ENCODE assay signal across 18 mouse cellular contexts in genomic region chr3:66652139-66652846, GRCm38 (mm10).
DNase-seq lines count a peak whose midpoint lies in the region; ATAC-seq and TF ChIP-seq lines count a peak whose summit lies in the region.
"Had no signal": no experiment of that assay in that cellular context is flagged by ENCODE, and none has a peak within 500 bp of the region (broad histone marks: within the 10 kb centered on the region; RNA-seq: fewer than 3 reads in every experiment).

No protein-coding gene starts in this region.

- H3K9ac ChIP-seq in kidney, embryonic 15.5 days = no peak overlapping the region
- no peak overlapping the region for H3K9ac ChIP-seq in midbrain, postnatal 0 days (replicated peaks; ENCODE audit: low read length, poor library complexity, severe bottlenecking)
- H3K9ac ChIP-seq: embryonic facial prominence, embryonic 12.5 days; heart, embryonic 15.5 days; hindbrain, embryonic 15.5 days; midbrain, embryonic 13.5 days had no signal

- peaks cover 49% of the 10 kb centered on the region for H3K4me1 ChIP-seq in megakaryocyte, embryonic 14.5 days
- peaks cover 3% of the 10 kb centered on the region; the same call in 1 of the 2 replicates for H3K4me1 ChIP-seq in kidney, embryonic 15.5 days
- H3K4me1 ChIP-seq in midbrain, postnatal 0 days (ENCODE audit: insufficient read depth, low read length) = no peaks in the 10 kb centered on the region
- H3K4me1 ChIP-seq: embryonic facial prominence, embryonic 12.5 days; hindbrain, embryonic 15.5 days had no signal

- DNase-seq in NIH3T3 (ENCODE audit: low read depth) (peak; percentile 25), liver (peak; percentile 22)
- DNase-seq in midbrain, postnatal 0 days (ENCODE audit: low spot score) = no peak
- no peak for DNase-seq in frontal cortex, postnatal 10 days (ENCODE audit: low spot score in 2 of 2)
- DNase-seq: adrenal gland, adult 8-10 months; cerebellum, adult 11-12 months; gastrocnemius, postnatal 25 days; lung, postnatal 36 days; retina, postnatal 1 day had no signal

- peaks cover 9% of the 10 kb centered on the region for H3K9me3 ChIP-seq in megakaryocyte, embryonic 14.5 days
- no peaks in the 10 kb centered on the region for H3K9me3 ChIP-seq in kidney, embryonic 15.5 days (replicated peaks)
- no peaks in the 10 kb centered on the region for H3K9me3 ChIP-seq in midbrain, postnatal 0 days (ENCODE audit: low read length)
- H3K9me3 ChIP-seq: embryonic facial prominence, embryonic 12.5 days; heart, embryonic 15.5 days; hindbrain, embryonic 15.5 days; midbrain, embryonic 13.5 days had no signal

- no peak for ATAC-seq in megakaryocyte, adult 5-6 weeks (ENCODE audit: poor library complexity, severe bottlenecking)
- ATAC-seq in megakaryocyte progenitor cell, adult 5-6 weeks (replicated peaks; ENCODE audit: poor library complexity) = peak; percentile 38
- ATAC-seq in kidney, embryonic 15.5 days (replicated peaks; ENCODE audit: low FRiP score) = no peak
- no peak for ATAC-seq in midbrain, postnatal 0 days (ENCODE audit: low FRiP score)
- ATAC-seq: intestine, embryonic 16.5 days; midbrain, embryonic 13.5 days had no signal

- peaks cover 13% of the 10 kb centered on the region for H3K27me3 ChIP-seq in megakaryocyte, embryonic 14.5 days (replicated peaks)
- no peaks in the 10 kb centered on the region for H3K27me3 ChIP-seq in kidney, embryonic 15.5 days
- no peaks in the 10 kb centered on the region for H3K27me3 ChIP-seq in midbrain, postnatal 0 days (ENCODE audit: insufficient read depth, low read length)
- H3K27me3 ChIP-seq: embryonic facial prominence, embryonic 12.5 days; heart, embryonic 15.5 days; hindbrain, embryonic 15.5 days; midbrain, embryonic 13.5 days had no signal

- WGBS in kidney, embryonic 15.5 days = 91% methylated on average over 7 of the region's 7 CpGs
- 96% methylated on average over 7 of the region's 7 CpGs for WGBS in midbrain, postnatal 0 days

- no peak overlapping the region for H3K4me2 ChIP-seq in kidney, embryonic 15.5 days
- H3K4me2 ChIP-seq in midbrain, postnatal 0 days (ENCODE audit: low read depth, low read length, poor library complexity, severe bottlenecking) = no peak overlapping the region
- H3K4me2 ChIP-seq: embryonic facial prominence, embryonic 12.5 days; heart, embryonic 15.5 days; hindbrain, embryonic 15.5 days; midbrain, embryonic 13.5 days had no signal

- H3K36me3 ChIP-seq in megakaryocyte, embryonic 14.5 days (replicated peaks; ENCODE audit: low read length) = no peaks in the 10 kb centered on the region
- no peaks in the 10 kb centered on the region for H3K36me3 ChIP-seq in kidney, embryonic 15.5 days
- H3K36me3 ChIP-seq in midbrain, postnatal 0 days (ENCODE audit: insufficient read depth, low read length) = no peaks in the 10 kb centered on the region
- H3K36me3 ChIP-seq: embryonic facial prominence, embryonic 12.5 days; heart, embryonic 15.5 days; hindbrain, embryonic 15.5 days; midbrain, embryonic 13.5 days had no signal

- peak overlapping the region; percentile 79 for H3K4me3 ChIP-seq in megakaryocyte, embryonic 14.5 days (replicated peaks)
- no peak overlapping the region for H3K4me3 ChIP-seq in kidney, embryonic 15.5 days (replicated peaks)
- no peak overlapping the region for H3K4me3 ChIP-seq in midbrain, postnatal 0 days (ENCODE audit: low read depth, low read length)
- H3K4me3 ChIP-seq: embryonic facial prominence, embryonic 12.5 days; heart, embryonic 15.5 days; hindbrain, embryonic 15.5 days; midbrain, embryonic 13.5 days had no signal

- no peak overlapping the region for H3K27ac ChIP-seq in kidney, embryonic 15.5 days
- no peak overlapping the region for H3K27ac ChIP-seq in midbrain, postnatal 0 days (ENCODE audit: low read depth, low read length)
- H3K27ac ChIP-seq: embryonic facial prominence, embryonic 12.5 days; heart, embryonic 15.5 days; hindbrain, embryonic 15.5 days; midbrain, embryonic 13.5 days had no signal

- TF ChIP-seq CTCF in midbrain, postnatal 0 days (IDR thresholded peaks at IDR 0.05) = no peak

Comparison
In these comparisons a context has a peak if more than half of its experiments do, and no peak if none do; other contexts are left out.
1. DNase-seq: peak in NIH3T3 (single experiment) and liver (single experiment); none in midbrain, postnatal 0 days (single experiment) and frontal cortex, postnatal 10 days (0 of 2).